Mouse (Mus musculus): ENCODE results near the gene Gm2696. TPM values are rescaled to one million over a fixed set of nuclear protein-coding genes. Genes with fewer than 3 reads are reported as not detected.
"Not testable (repeated sequence)": the region's sequence is repeated elsewhere in the genome, so short reads cannot be mapped to it uniquely, and the experiment has no call there.

Gene Gm2696
- total RNA-seq (2022), result not detected

- no peak for DNase-seq (ENCODE audit: low spot score in 2 of 2)
Measured at GRCm38 (mm10) chr10:77814382-77814781, at the start of gene Gm2696. TSS of gene Gm2696 (plus strand) at chr10:77814682.

- no peak for DNase-seq (ENCODE audit: low spot score in 2 of 2)
Measured at GRCm38 (mm10) chr10:77769727-77770126, 44.8 kb upstream of the Gm2696 start.

GRCm38 (mm10) chr10:77771225-77771624 lies 43.3 kb upstream of the Gm2696 start, which contains the start of gene Gm3238:
TSS of gene Gm3238 (minus strand) at chr10:77771325.
- DNase-seq (ENCODE audit: low spot score in 2 of 2), result not testable (repeated sequence)

GRCm38 (mm10) chr10:77772142-77772541 lies 42.3 kb upstream of the Gm2696 start:
- not testable (repeated sequence) for DNase-seq (ENCODE audit: low spot score in 2 of 2)

GRCm38 (mm10) chr10:77776844-77777243 lies 37.6 kb upstream of the Gm2696 start, which contains the start of gene Gm7138:
TSS of gene Gm7138 (minus strand) at chr10:77776944.
- not testable (repeated sequence) for DNase-seq (ENCODE audit: low spot score in 2 of 2)

DNA sequence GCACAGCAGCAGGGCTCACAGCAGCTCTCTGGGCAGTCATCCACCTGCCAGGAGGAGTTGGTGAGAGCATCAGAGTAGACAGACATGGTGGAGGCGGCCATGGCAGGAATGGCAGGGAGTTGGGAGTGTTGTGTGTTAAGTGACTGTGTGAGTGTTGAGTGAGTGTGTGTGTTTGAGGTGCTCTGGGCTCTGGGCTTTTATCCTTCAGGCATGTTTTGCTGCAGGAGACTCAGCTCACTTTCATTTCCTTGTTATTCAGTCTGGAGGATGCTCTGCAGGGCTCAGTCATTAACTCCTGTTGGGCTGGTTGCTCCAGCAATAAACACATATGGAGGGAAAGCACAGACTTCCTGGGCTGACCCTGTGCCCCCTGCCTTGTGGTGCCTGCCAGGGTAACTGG lies 32.0 kb upstream of the Gm2696 start, which contains the start of gene Gm3250:
Gene Gm3250 (minus strand): TSS at position 101 of the 400 bp plus-strand sequence.
- not testable (repeated sequence) for DNase-seq (ENCODE audit: low spot score in 2 of 2)

GRCm38 (mm10) chr10:77783396-77783795 lies 31.1 kb upstream of the Gm2696 start:
- not testable (repeated sequence) for DNase-seq (ENCODE audit: low spot score in 2 of 2)

GRCm38 (mm10) chr10:77787876-77788275 lies 26.6 kb upstream of the Gm2696 start, which contains the start of gene Gm7137:
TSS of gene Gm7137 (minus strand) at chr10:77788200.
- DNase-seq (ENCODE audit: low spot score in 2 of 2), result not testable (repeated sequence)

DNA sequence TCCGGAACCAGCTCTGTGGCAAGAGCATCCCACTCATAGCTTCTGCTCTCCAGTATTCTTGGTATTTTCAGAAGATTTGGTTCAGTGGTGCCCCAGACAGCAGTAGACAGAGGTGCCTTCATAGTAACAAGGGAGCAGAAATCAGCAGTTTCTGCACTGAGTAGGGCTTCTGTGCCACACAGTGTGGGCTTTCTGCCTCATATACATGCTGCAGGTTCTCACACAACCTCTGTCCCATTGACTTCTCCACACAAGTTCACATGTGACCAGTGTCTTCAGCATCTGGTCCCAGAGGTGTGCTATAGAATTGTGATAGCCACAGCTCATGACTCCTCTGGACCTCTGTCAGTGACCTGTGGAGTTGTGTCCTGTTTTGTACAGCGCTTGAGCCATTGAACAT lies 25.9 kb upstream of the Gm2696 start:
- DNase-seq (ENCODE audit: low spot score in 2 of 2), result no peak

DNA sequence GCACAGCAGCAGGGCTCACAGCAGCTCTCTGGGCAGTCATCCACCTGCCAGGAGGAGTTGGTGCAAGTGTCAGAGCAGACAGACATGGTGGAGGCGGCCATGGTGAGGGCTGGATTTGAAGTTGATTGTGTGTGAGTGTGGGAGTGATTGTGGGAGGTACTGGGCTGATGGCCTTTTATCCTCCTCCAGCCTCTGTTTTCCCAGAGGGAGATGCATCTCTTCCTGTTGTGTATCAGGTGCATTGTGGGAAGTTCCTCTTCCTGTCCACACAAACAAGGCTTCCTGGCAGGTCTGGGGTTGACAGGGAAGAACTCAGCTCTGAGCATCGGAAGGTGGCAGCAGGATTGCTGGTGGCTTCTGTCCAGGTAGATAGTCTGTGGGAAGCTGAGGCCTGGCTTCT lies 19.5 kb upstream of the Gm2696 start, which contains the start of gene Gm9639:
Gene Gm9639 (minus strand): TSS at position 101 of the 400 bp plus-strand sequence.
- no peak for DNase-seq (ENCODE audit: low spot score in 2 of 2)

DNA sequence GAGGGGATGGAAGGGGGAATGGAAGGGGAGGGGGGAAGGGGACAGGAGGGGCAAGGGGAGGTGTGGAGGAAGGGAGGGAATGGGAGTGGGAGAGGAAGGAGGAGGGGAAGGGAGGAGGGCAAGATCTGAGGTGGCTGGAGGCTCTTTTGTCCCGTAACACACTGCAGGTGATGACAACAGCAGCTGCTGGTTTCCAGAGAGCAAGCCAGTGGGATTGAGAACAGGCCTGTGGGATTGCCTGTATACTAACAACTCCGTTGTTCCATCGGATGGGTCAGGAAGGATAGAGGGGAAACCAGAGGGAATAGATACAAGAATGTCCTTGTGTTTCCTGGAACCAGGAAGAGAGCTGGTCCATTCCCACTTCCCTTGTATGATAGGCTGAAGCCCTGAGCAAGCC lies 16.8 kb upstream of the Gm2696 start:
- DNase-seq (ENCODE audit: low spot score in 2 of 2), result no peak

DNA sequence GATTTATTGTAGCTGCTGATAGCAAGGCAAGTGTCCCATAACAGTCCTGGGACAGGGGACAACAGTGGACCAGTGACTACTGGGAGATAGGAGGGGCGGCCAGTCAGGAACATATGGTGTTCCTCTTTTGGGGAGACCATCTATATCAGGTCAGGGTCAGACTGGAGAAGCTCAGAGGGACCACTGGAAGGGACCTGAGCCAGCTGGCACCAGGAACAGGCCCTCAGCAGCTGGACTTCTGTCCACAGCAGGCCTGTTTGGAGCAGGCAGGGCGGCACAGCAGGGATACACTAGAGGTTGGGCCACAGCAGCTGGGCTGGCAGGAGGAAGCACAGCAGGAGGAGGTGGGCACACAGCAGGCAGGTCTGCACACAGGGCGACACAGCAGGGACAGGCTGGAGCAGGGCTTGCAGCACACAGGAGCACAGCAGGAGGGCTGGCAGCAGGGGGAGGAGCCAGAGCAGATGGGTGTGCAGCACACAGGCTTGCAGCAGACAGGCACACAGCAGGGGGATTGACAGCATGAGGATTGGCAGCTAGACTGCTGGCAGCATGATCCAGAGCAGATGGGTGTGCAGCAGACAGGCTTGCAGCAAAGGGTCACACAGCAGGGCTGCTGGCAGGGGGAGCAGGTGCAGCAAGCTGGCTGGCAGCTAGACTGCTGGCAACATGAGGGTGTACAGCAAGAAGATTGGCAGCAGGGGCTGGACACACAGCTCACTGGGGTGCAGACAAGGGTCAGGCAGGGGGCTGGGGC lies 16.1 kb upstream of the Gm2696 start:
- not testable (repeated sequence) for DNase-seq (ENCODE audit: low spot score in 2 of 2)

DNA sequence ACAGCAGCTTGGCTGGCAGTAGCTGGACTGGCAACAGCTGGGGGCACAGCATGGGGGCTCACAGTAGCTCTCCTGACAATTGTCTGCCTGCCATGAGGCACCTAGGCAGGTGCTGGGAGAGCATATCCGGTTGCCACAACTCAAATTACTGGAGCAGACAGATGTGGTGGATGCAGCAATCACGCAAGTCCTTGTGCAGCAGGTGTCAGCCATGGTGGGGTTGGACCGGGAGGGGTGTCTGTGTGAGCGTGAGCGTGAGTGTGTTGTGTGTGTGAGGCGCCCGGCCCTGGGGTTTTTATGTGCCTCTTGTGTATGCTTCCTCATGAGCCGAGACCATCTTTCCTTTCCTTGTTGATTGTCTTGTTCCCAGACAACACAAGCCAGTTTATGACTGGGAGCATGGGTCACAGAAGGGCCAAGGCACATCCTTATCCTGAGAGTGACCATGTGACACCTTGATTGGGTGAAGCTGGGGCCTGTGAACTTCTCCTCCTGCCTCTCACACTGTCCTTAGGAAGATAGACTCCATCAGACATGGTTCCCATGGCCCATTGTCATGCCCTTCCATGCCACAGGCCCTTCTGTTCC lies 15.5 kb upstream of the Gm2696 start, which contains the start of gene Gm19668:
Gene Gm19668 (minus strand): TSS at position 213 of the 588 bp plus-strand sequence.
- DNase-seq (ENCODE audit: low spot score in 2 of 2), result no peak

DNA sequence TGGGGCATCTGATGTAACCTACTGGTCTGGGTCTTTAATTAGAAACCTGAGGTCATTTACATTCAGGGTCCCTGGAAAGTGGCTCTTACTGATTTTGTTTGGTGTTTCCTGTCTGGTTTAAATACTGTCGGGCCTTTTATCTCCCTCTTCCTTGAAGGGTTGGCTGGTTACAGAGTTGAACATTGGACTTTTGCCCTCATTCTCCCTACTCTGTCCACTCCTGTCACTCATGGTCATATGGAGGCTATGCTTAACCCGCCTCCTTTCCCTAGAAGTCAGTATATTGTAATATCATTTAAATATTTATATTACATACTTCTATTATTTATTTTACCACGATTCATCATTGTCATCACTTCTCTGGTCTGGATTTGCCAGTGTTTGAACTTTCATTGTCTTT lies 10.4 kb upstream of the Gm2696 start:
- no peak for DNase-seq (ENCODE audit: low spot score in 2 of 2)

GRCm38 (mm10) chr10:77811743-77812142 lies 2.7 kb upstream of the Gm2696 start, which contains the start of gene Gm9507:
TSS of gene Gm9507 (minus strand) at chr10:77811843.
- no peak for DNase-seq (ENCODE audit: low spot score in 2 of 2)

- DNase-seq (ENCODE audit: low spot score in 2 of 2), result no peak
Measured at GRCm38 (mm10) chr10:77815514-77815913, 1.0 kb downstream of the Gm2696 start.

DNA sequence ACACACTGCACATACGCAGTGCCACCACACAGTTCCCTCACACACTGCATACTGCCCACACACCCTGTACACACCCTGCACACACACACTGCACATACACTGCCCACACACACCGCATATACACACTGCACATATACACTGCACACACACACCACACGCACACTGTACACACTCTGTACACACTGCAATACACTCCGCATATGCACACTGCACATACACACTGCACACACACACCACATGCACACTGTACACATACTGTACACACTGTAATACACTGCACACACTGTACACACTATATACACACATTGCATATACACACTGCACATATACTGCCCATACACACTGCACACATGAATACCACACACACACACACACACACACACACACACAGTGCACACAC lies 4.0 kb downstream of the Gm2696 start:
- no peak for DNase-seq (ENCODE audit: low spot score in 2 of 2)

DNA sequence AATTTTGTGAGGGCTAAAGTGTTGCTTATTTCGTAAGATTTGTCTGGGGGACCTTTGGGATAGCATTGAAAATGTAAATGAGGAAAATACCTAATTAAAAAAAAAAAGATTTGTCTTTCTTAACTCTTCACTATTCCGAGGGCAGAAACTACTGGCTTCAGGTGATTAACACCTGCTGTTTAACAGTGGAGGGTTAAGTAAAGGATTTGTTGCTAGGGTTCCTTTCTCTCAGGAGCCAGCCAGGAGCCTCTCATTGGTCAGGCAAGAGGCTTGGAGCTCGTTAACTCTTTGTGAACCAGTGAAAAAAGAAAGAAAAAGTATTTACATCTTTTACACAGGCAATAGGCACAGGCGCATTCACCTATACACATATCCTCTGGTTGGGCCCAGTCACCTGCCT lies 4.7 kb downstream of the Gm2696 start:
- DNase-seq (ENCODE audit: low spot score in 2 of 2), result no peak

DNA sequence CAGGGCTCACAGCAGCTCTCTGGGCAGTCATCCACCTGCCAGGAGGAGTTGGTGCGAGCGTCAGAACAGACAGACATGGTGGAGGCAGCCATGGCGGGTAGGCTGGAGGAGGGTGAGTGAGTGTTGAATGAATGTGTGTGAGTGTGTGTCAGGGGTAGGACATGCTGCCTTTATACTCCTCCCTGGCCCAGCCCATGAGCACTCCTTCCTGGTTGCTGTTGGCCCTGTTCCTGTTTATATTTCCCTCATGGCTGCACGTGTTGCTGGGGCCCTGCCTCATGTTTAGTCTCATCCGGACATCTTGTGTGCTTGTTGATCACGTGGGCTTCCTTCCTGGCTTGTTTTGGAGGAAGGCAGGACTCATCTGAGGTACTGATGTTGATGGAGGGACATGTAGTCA lies 12.5 kb downstream of the Gm2696 start, which contains the start of gene Krtap10-4:
Gene Krtap10-4 (minus strand): TSS at position 145 of the 400 bp plus-strand sequence.
- DNase-seq (ENCODE audit: low spot score in 2 of 2), result no peak

DNA sequence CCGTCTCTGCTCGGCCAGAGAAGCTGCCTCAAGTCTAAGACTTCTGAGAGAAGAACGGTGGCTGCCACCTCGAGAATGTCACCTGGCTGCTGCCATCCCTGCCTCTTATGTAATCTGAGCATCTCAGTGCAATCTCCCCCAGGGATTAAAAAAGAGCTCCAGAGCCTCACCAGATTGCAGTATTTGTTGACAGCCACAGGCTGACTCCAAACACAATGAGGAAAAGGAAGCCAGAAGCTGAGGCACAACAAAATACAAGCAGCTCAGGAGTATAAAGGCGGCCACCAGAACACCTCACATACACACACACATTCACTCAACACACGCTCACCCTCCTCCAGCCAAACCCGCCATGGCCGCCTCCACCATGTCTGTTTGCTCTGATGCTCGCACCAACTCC lies 21.2 kb downstream of the Gm2696 start, which contains the start of gene Krtap10-10:
Gene Krtap10-10 (plus strand): TSS at position 301 of the 400 bp plus-strand sequence.
- no peak for DNase-seq (ENCODE audit: low spot score in 2 of 2)

- DNase-seq (ENCODE audit: low spot score in 2 of 2), result no peak
Measured at GRCm38 (mm10) chr10:77839006-77839405, 24.5 kb downstream of the Gm2696 start.

GRCm38 (mm10) chr10:77846503-77846902 lies 32.0 kb downstream of the Gm2696 start, which contains the start of gene Gm36176:
TSS of gene Gm36176 (plus strand) at chr10:77846803.
- no peak for DNase-seq (ENCODE audit: low spot score in 2 of 2)

Measured in gastrocnemius, adult 8-10 months (tissue).